Mouse (Mus musculus) small intestine, adult 2 months (tissue): ENCODE measurements around the gene Ephb1.

ENCODE experiments used
- CTCF ChIP-seq: fragments of 200-500 bp; IDR thresholded peaks from 2 replicates; pipeline ENCODE4 v1.5.1; 2012; ENCODE audit warnings: low read depth, mild to moderate bottlenecking, control low read depth, inconsistent platforms, low read length, moderate library complexity, mixed read lengths; ENCODE audit not compliant: insufficient replicate concordance, insufficient read length; ENCODE audit errors: extremely low read depth
- POLR2A ChIP-seq: fragments of 200-500 bp; IDR thresholded peaks from 2 replicates; pipeline ENCODE4 v1.6.1; 2012; ENCODE audit warnings: low read depth, mild to moderate bottlenecking, control low read depth, inconsistent platforms, low read length, moderate library complexity

GRCm38 (mm10) chr9:102330266-102331060, 24.0 kb downstream of the Ephb1 start:
- TF ChIP-seq CTCF (no peak), POLR2A (no peak)
